Comparison of ENCODE assay signal across 25 mouse cellular contexts in genomic region chr4:149330495-149330894, GRCm38 (mm10). TPM values are rescaled to one million over a fixed set of nuclear protein-coding genes. Genes with fewer than 3 reads are reported as not detected.
DNase-seq lines count a peak whose midpoint lies in the region; ATAC-seq and TF ChIP-seq lines count a peak whose summit lies in the region.
"Had no signal": no experiment of that assay in that cellular context is flagged by ENCODE, and none has a peak within 500 bp of the region (broad histone marks: within the 10 kb centered on the region; RNA-seq: fewer than 3 reads in every experiment).

No protein-coding gene starts in this region.

- H3K4me1 ChIP-seq in hindbrain, postnatal 0 days (ENCODE audit: insufficient read depth, low read length) = no peaks in the 10 kb centered on the region
- no peaks in the 10 kb centered on the region for H3K4me1 ChIP-seq in hindbrain, embryonic 11.5 days (replicated peaks; ENCODE audit: control insufficient read depth, insufficient read depth, low read length)
- H3K4me1 ChIP-seq in liver, embryonic 14.5 days (replicated peaks; ENCODE audit: control insufficient read depth in 2 of 2, insufficient read depth in 2 of 2, low read length in 1 of 2) = no peaks in the 10 kb centered on the region
- H3K4me1 ChIP-seq in liver, embryonic 11.5 days (replicated peaks; ENCODE audit: control insufficient read depth, insufficient read depth, low read length) = no peaks in the 10 kb centered on the region
- peaks cover 1% of the 10 kb centered on the region for H3K4me1 ChIP-seq in ES-Bruce4 (ENCODE audit: control insufficient read depth, insufficient read depth, low read length)
- H3K4me1 ChIP-seq in cortical plate, adult 2 months (ENCODE audit: control insufficient read depth, insufficient read depth, low read length) = no peaks in the 10 kb centered on the region
- H3K4me1 ChIP-seq: embryonic facial prominence, embryonic 15.5 days; forebrain, embryonic 10.5 days; hindbrain, embryonic 15.5 days; neural tube, embryonic 12.5 days had no signal

- TF ChIP-seq CTCF in hindbrain, postnatal 0 days (IDR thresholded peaks at IDR 0.05; ENCODE audit: low read depth) = peak; percentile 31
- peak; percentile 40 for TF ChIP-seq CTCF in liver, embryonic 14.5 days (IDR thresholded peaks at IDR 0.05; ENCODE audit: low read depth)
- peak; percentile 60 for TF ChIP-seq CTCF in ES-Bruce4 (IDR thresholded peaks at IDR 0.05; ENCODE audit: low read depth, low read length)
- TF ChIP-seq CTCF in cortical plate, adult 2 months (IDR thresholded peaks at IDR 0.05; ENCODE audit: extremely low read depth, insufficient read depth, low read length) = 0 out of 2 replicates have a peak, but pooled peaks have one; percentile 11

- no peak overlapping the region for H3K27ac ChIP-seq in hindbrain, postnatal 0 days
- no peak overlapping the region for H3K27ac ChIP-seq in hindbrain, embryonic 11.5 days (ENCODE audit: low read depth, low read length)
- no peak overlapping the region for H3K27ac ChIP-seq in liver, embryonic 14.5 days
- H3K27ac ChIP-seq in liver, embryonic 11.5 days (ENCODE audit: low read depth, low read length) = no peak overlapping the region
- no peak overlapping the region for H3K27ac ChIP-seq in ES-Bruce4 (ENCODE audit: insufficient read depth, low read length)
- no peak overlapping the region for H3K27ac ChIP-seq in cortical plate, adult 2 months (ENCODE audit: insufficient read depth, low read length)
- H3K27ac ChIP-seq: embryonic facial prominence, embryonic 15.5 days; forebrain, embryonic 10.5 days; hindbrain, embryonic 15.5 days; neural tube, embryonic 12.5 days had no signal

- DNase-seq in hindbrain, postnatal 0 days (ENCODE audit: low spot score) = no peak
- DNase-seq in hindbrain, embryonic 11.5 days (ENCODE audit: low spot score) = no peak
- DNase-seq in liver, embryonic 14.5 days (ENCODE audit: low read depth in 3 of 3, low spot score in 3 of 3) = no peak
- DNase-seq in liver, embryonic 11.5 days (ENCODE audit: low spot score) = no peak
- DNase-seq in spleen, postnatal 36 days (ENCODE audit: low spot score in 2 of 2) = no peak
- DNase-seq: adrenal gland, postnatal 10 days; B cell, adult 2 months; cerebellum, adult 11 months; cerebellum, postnatal 14 days; heart, adult 11 months; heart, postnatal 36 days; kidney, adult 11 months; kidney, postnatal 25 days; layer of hippocampus, adult 9-11 months; right cerebral cortex, adult 18-20 months; spleen, adult 18-20 months; thymus, adult 18-20 months had no signal

- H3K4me2 ChIP-seq in hindbrain, postnatal 0 days (ENCODE audit: low read depth, low read length) = no peak overlapping the region
- no peak overlapping the region for H3K4me2 ChIP-seq in hindbrain, embryonic 11.5 days (replicated peaks; ENCODE audit: low read depth, low read length)
- H3K4me2 ChIP-seq in liver, embryonic 14.5 days (ENCODE audit: low read depth) = no peak overlapping the region
- no peak overlapping the region for H3K4me2 ChIP-seq in liver, embryonic 11.5 days
- H3K4me2 ChIP-seq: embryonic facial prominence, embryonic 15.5 days; hindbrain, embryonic 15.5 days; midbrain, embryonic 11.5 days; neural tube, embryonic 12.5 days had no signal

- 95% methylated on average over 5 of the region's 5 CpGs for WGBS in hindbrain, postnatal 0 days
- over 99% methylated on average over 5 of the region's 5 CpGs for WGBS in hindbrain, embryonic 11.5 days
- 86% methylated on average over 5 of the region's 5 CpGs for WGBS in liver, embryonic 14.5 days (ENCODE audit: insufficient replicate concordance)
- WGBS in liver, embryonic 11.5 days = 92% methylated on average over 5 of the region's 5 CpGs

- no peaks in the 10 kb centered on the region for H3K9me3 ChIP-seq in hindbrain, postnatal 0 days (ENCODE audit: low read length)
- no peaks in the 10 kb centered on the region for H3K9me3 ChIP-seq in hindbrain, embryonic 11.5 days (ENCODE audit: control insufficient read depth, low read length)
- H3K9me3 ChIP-seq in liver, embryonic 14.5 days (ENCODE audit: control insufficient read depth, low read length) = no peaks in the 10 kb centered on the region
- no peaks in the 10 kb centered on the region for H3K9me3 ChIP-seq in liver, embryonic 11.5 days (ENCODE audit: control insufficient read depth, low read length)
- H3K9me3 ChIP-seq in ES-Bruce4 (replicated peaks; ENCODE audit: control insufficient read depth, insufficient read depth, low read length, poor library complexity, severe bottlenecking) = no peaks in the 10 kb centered on the region
- H3K9me3 ChIP-seq: forebrain, embryonic 10.5 days; hindbrain, embryonic 15.5 days; neural tube, embryonic 12.5 days had no signal

- TF ChIP-seq EP300 in liver, embryonic 14.5 days (IDR thresholded peaks at IDR 0.05; ENCODE audit: low read depth) = no peak
- no peak for TF ChIP-seq EP300 in ES-Bruce4 (IDR thresholded peaks at IDR 0.05; ENCODE audit: insufficient read depth, low read depth, low read length)

- no peaks in the 10 kb centered on the region for H3K27me3 ChIP-seq in hindbrain, postnatal 0 days (ENCODE audit: insufficient read depth, low read length)
- no peaks in the 10 kb centered on the region for H3K27me3 ChIP-seq in hindbrain, embryonic 11.5 days (ENCODE audit: control insufficient read depth, insufficient read depth, low read length)
- no peaks in the 10 kb centered on the region for H3K27me3 ChIP-seq in liver, embryonic 14.5 days (ENCODE audit: control insufficient read depth, insufficient read depth, low read length)
- no peaks in the 10 kb centered on the region for H3K27me3 ChIP-seq in liver, embryonic 11.5 days (replicated peaks; ENCODE audit: control insufficient read depth, insufficient read depth, low read length)
- no peaks in the 10 kb centered on the region for H3K27me3 ChIP-seq in ES-Bruce4 (ENCODE audit: control insufficient read depth, insufficient read depth, low read length, poor library complexity, severe bottlenecking)
- H3K27me3 ChIP-seq: embryonic facial prominence, embryonic 15.5 days; hindbrain, embryonic 15.5 days; neural tube, embryonic 12.5 days; Patski had no signal

- H3K9ac ChIP-seq in hindbrain, postnatal 0 days (replicated peaks; ENCODE audit: low read length) = no peak overlapping the region
- H3K9ac ChIP-seq in hindbrain, embryonic 11.5 days (ENCODE audit: low read depth, low read length) = no peak overlapping the region
- H3K9ac ChIP-seq in liver, embryonic 14.5 days (replicated peaks) = no peak overlapping the region
- no peak overlapping the region for H3K9ac ChIP-seq in liver, embryonic 11.5 days (ENCODE audit: low read depth, low read length)
- H3K9ac ChIP-seq in ES-Bruce4 (ENCODE audit: low read depth, poor library complexity, severe bottlenecking) = no peak overlapping the region
- H3K9ac ChIP-seq: embryonic facial prominence, embryonic 15.5 days; hindbrain, embryonic 15.5 days; neural tube, embryonic 12.5 days had no signal

- TF ChIP-seq POLR2A in ES-Bruce4 (IDR thresholded peaks at IDR 0.05; ENCODE audit: insufficient read depth, low read length) = no peak
- TF ChIP-seq POLR2A in cortical plate, adult 2 months (IDR thresholded peaks at IDR 0.05; ENCODE audit: extremely low read depth, insufficient read depth, low read length) = no peak

- peaks cover 64% of the 10 kb centered on the region for H3K36me3 ChIP-seq in hindbrain, postnatal 0 days (ENCODE audit: insufficient read depth, low read length)
- peaks cover 13% of the 10 kb centered on the region for H3K36me3 ChIP-seq in hindbrain, embryonic 11.5 days (ENCODE audit: control insufficient read depth, insufficient read depth, low read length)
- peaks cover 28% of the 10 kb centered on the region for H3K36me3 ChIP-seq in liver, embryonic 14.5 days (replicated peaks; ENCODE audit: control insufficient read depth, insufficient read depth, low read depth)
- peaks cover 52% of the 10 kb centered on the region for H3K36me3 ChIP-seq in liver, embryonic 11.5 days (ENCODE audit: control insufficient read depth, insufficient read depth, low read length)
- H3K36me3 ChIP-seq in ES-Bruce4 (ENCODE audit: control insufficient read depth, insufficient read depth, low read length, poor library complexity, severe bottlenecking) = peaks cover 37% of the 10 kb centered on the region

- H3K4me3 ChIP-seq in hindbrain, postnatal 0 days (ENCODE audit: low read length) = no peak overlapping the region
- no peak overlapping the region for H3K4me3 ChIP-seq in hindbrain, embryonic 11.5 days (ENCODE audit: low read depth, low read length)
- H3K4me3 ChIP-seq in liver, embryonic 14.5 days (ENCODE audit: insufficient read depth in 1 of 2, low read depth in 2 of 2, low read length in 2 of 2) = no peak overlapping the region
- no peak overlapping the region for H3K4me3 ChIP-seq in liver, embryonic 11.5 days (ENCODE audit: low read depth, low read length)
- H3K4me3 ChIP-seq in ES-Bruce4 (ENCODE audit: low read depth, low read length) = no peak overlapping the region
- no peak overlapping the region for H3K4me3 ChIP-seq in cortical plate, adult 2 months (ENCODE audit: insufficient read depth, low read length)
- H3K4me3 ChIP-seq: embryonic facial prominence, embryonic 15.5 days; forebrain, embryonic 10.5 days; hindbrain, embryonic 15.5 days; neural tube, embryonic 12.5 days had no signal

- no peak for ATAC-seq in hindbrain, postnatal 0 days
- ATAC-seq in hindbrain, embryonic 11.5 days (ENCODE audit: low FRiP score) = no peak
- ATAC-seq in liver, embryonic 14.5 days (ENCODE audit: insufficient read depth) = no peak
- no peak for ATAC-seq in liver, embryonic 11.5 days (replicated peaks; ENCODE audit: low FRiP score)
- ATAC-seq: Patski had no signal

RNA-seq across cellular contexts. Expression of gene Kif1b, which starts 23.0 kb away (rescaled TPM):
- total RNA-seq in hindbrain, postnatal 0 days (2014; rRNA removed) = 322 and 420 TPM in 2 replicates
- polyA plus RNA-seq in hindbrain, postnatal 0 days (2015; fragmentation: Nextera tagmentation; extraction: Ambion mirVana) = 210 and 213 TPM in 2 replicates
- 113 and 173 TPM in 2 replicates for polyA plus RNA-seq in hindbrain, embryonic 11.5 days (2014; fragmentation: Nextera tagmentation; extraction: Ambion mirVana)
- 3.6 and 4.3 TPM in 2 replicates for polyA plus RNA-seq in liver, embryonic 14.5 days (2012; rRNA removed)
- polyA plus RNA-seq in liver, embryonic 14.5 days (2014; fragmentation: Nextera tagmentation; extraction: Ambion mirVana) = 4.6 and 4.8 TPM in 2 replicates
- polyA plus RNA-seq in liver, embryonic 11.5 days (2014; fragmentation: Nextera tagmentation; extraction: Ambion mirVana) = 13.9 and 14.8 TPM in 2 replicates
- 40.0 and 54.7 TPM in 2 replicates for polyA plus RNA-seq in ES-Bruce4 (2011; ENCODE audit: insufficient read depth, insufficient read length, low read depth, missing spikeins)
- polyA plus RNA-seq in cortical plate, adult 2 months (2012; rRNA removed) = 229 and 234 TPM in 2 replicates
